Mouse (Mus musculus): ENCODE results near the gene Cyp2t4. TPM values are rescaled to one million over a fixed set of nuclear protein-coding genes. Genes with fewer than 3 reads are reported as not detected.

Gene Cyp2t4
- polyA plus RNA-seq, 1 experiment from 2014 or later, result 0.20 TPM

- peak overlapping the region; percentile 85 for H3K9ac ChIP-seq
- peaks cover 18% of the 10 kb centered on the region for H3K4me1 ChIP-seq (ENCODE audit: insufficient read depth)
- H3K9me3 ChIP-seq (ENCODE audit: low read depth, low read length), result no peaks in the 10 kb centered on the region
- no peak for TF ChIP-seq CTCF (IDR thresholded peaks at IDR 0.05; ENCODE audit: low read depth)
- peak overlapping the region; percentile 82 for H3K4me2 ChIP-seq
- ATAC-seq (ENCODE audit: insufficient read depth) (no peak), DNase-seq (no peak)
- 2% methylated on average over 8 of the region's 8 CpGs for WGBS
- peaks cover 44% of the 10 kb centered on the region for H3K36me3 ChIP-seq (ENCODE audit: insufficient read depth)
- H3K27ac ChIP-seq (ENCODE audit: low read depth), result peak overlapping the region; percentile 98; the same call in 1 of the 2 replicates
- no peaks in the 10 kb centered on the region for H3K27me3 ChIP-seq (ENCODE audit: insufficient read depth, low read length)
- H3K4me3 ChIP-seq (ENCODE audit: low read depth, low read length), result peak overlapping the region; percentile 71
Observed at GRCm38 (mm10) chr7:27165696-27166095, 12.2 kb downstream of the Cyp2t4 start.

GRCm38 (mm10) chr7:27166229-27166613 is 12.7 kb downstream of the Cyp2t4 start:
- H3K9ac ChIP-seq, result peak overlapping the region; percentile 85
- peak overlapping the region; percentile 98 for H3K27ac ChIP-seq (ENCODE audit: low read depth)
- TF ChIP-seq CTCF (IDR thresholded peaks at IDR 0.05; ENCODE audit: low read depth), result no peak
- H3K27me3 ChIP-seq (ENCODE audit: insufficient read depth, low read length), result no peaks in the 10 kb centered on the region
- DNase-seq, result peak; percentile 92
- no peaks in the 10 kb centered on the region for H3K9me3 ChIP-seq (ENCODE audit: low read depth, low read length)
- ATAC-seq (ENCODE audit: insufficient read depth), result peak; percentile 72
- peaks cover 46% of the 10 kb centered on the region for H3K36me3 ChIP-seq (ENCODE audit: insufficient read depth)
- H3K4me1 ChIP-seq (ENCODE audit: insufficient read depth), result peaks cover 18% of the 10 kb centered on the region
- under 1% methylated on average over 43 of the region's 43 CpGs for WGBS
- H3K4me2 ChIP-seq, result peak overlapping the region; percentile 82
- H3K4me3 ChIP-seq (ENCODE audit: low read depth, low read length), result peak overlapping the region; percentile 71

DNA sequence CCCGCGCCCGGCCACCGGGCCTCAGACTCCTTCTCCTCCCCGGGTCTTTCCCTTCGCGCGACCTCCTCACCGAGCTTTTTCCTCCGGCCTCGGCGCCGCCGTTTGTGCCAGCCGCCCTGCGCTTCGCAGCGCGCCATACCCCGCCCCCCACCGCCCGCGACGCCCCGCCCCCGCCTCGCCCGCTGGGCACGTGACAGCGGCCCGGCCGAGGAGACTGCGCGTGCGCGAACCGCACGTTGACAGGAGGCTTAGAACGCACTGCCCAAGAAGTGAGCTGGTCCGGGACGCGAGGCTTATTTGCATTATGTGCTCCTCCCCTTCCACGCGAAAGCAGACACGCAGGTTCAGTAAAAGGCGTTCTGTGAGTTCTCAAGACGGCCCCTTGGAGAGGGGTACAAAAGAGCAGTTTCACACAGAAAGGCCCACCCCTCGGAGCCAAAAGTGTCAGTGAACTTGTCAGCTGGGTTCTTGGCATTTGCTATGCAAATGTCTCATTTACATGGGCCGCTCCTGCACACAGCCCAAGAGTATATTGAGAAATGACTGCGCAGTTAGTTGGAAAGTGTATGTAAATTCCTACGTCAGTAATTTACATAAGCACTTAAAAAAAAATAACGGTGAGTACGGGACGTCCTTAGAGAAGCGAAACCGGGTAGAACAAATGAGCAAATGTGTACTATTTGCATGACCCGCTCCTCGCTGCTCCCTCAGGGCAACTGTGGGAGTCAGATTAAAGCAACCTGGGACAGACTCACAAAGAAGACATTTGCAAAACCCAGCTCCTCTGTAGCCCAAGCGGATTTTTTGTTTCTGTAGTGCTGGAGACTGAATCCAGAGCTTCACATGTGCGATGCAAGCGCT is 13.3 kb downstream of the Cyp2t4 start, which contains the start of gene Egln2:
TSS of gene Egln2 (minus strand) at position 189 of the 861 bp plus-strand sequence.
- Histone ChIP-seq H3K9ac (peak within 1 kb of the TSS; percentile 85), H3K4me3 (ENCODE audit: low read depth, low read length) (peak within 1 kb of the TSS; percentile 71), H3K36me3 (ENCODE audit: insufficient read depth) (peaks cover 46% of the 10 kb centered on the region), H3K27me3 (ENCODE audit: insufficient read depth, low read length) (no peaks in the 10 kb centered on the region), H3K4me2 (peak within 1 kb of the TSS; percentile 82), H3K27ac (ENCODE audit: low read depth) (peak within 1 kb of the TSS; percentile 98), H3K4me1 (ENCODE audit: insufficient read depth) (peaks cover 18% of the 10 kb centered on the region), H3K9me3 (ENCODE audit: low read depth, low read length) (no peaks in the 10 kb centered on the region)
- TF ChIP-seq CTCF (IDR thresholded peaks at IDR 0.05; ENCODE audit: low read depth), result no peak
- peak; percentile 86 for ATAC-seq (ENCODE audit: insufficient read depth)
- DNase-seq, result peak; percentile 96
- 2% methylated on average over 54 of the region's 61 CpGs for WGBS

DNA sequence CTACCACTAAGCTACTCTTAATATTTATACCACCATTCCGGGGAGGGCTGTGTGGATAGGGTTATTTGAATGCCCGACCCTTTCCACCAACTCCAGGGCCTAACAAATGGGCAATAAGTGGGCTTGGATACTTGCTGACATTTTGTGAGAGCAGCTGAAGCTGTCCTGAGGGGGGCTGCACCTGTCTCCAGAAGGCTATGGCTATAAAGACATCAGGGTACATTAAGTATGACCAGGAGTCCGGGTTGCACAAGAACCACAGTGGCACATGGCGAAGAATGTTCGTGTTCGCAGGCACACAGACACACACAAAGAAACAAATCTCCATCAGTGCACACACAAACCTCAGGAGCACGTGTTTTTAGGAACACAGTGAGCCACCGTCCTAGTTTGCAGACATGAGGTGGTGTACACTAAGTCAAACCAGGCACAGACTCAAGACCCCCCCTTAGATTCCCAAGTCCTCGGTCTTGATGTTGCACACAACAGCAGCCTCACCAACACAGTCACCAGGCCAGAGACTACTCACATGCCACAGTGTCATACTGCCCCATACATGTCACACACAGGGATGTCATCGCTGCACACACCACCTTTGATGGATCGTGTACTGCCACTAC is 14.1 kb downstream of the Cyp2t4 start:
- 70% methylated on average over 11 of the region's 11 CpGs for WGBS
- no peak for TF ChIP-seq CTCF (IDR thresholded peaks at IDR 0.05; ENCODE audit: low read depth)
- Histone ChIP-seq H3K4me2 (peak overlapping the region; percentile 82), H3K4me1 (ENCODE audit: insufficient read depth) (peaks cover 18% of the 10 kb centered on the region), H3K27me3 (ENCODE audit: insufficient read depth, low read length) (no peaks in the 10 kb centered on the region), H3K9ac (peak overlapping the region; percentile 85), H3K4me3 (ENCODE audit: low read depth, low read length) (peak overlapping the region; percentile 71), H3K9me3 (ENCODE audit: low read depth, low read length) (no peaks in the 10 kb centered on the region), H3K27ac (ENCODE audit: low read depth) (peak overlapping the region; percentile 98; the same call in 1 of the 2 replicates), H3K36me3 (ENCODE audit: insufficient read depth) (peaks cover 46% of the 10 kb centered on the region)
- DNase-seq, result no peak
- ATAC-seq (ENCODE audit: insufficient read depth), result no peak

- DNase-seq, result no peak
- Histone ChIP-seq H3K4me3 (ENCODE audit: low read depth, low read length) (no peak overlapping the region), H3K4me2 (no peak overlapping the region), H3K27me3 (ENCODE audit: insufficient read depth, low read length) (no peaks in the 10 kb centered on the region), H3K9me3 (ENCODE audit: low read depth, low read length) (no peaks in the 10 kb centered on the region), H3K4me1 (ENCODE audit: insufficient read depth) (peaks cover 14% of the 10 kb centered on the region), H3K27ac (ENCODE audit: low read depth) (no peak overlapping the region), H3K9ac (no peak overlapping the region), H3K36me3 (ENCODE audit: insufficient read depth) (peaks cover 46% of the 10 kb centered on the region)
- TF ChIP-seq CTCF (IDR thresholded peaks at IDR 0.05; ENCODE audit: low read depth), result no peak
- WGBS, result 84% methylated on average over 5 of the region's 5 CpGs
- ATAC-seq (ENCODE audit: insufficient read depth), result no peak
Observed at GRCm38 (mm10) chr7:27168371-27168770, 14.9 kb downstream of the Cyp2t4 start.

- Histone ChIP-seq H3K9ac (no peak overlapping the region), H3K9me3 (ENCODE audit: low read depth, low read length) (no peaks in the 10 kb centered on the region), H3K36me3 (ENCODE audit: insufficient read depth) (peaks cover 49% of the 10 kb centered on the region), H3K4me1 (ENCODE audit: insufficient read depth) (no peaks in the 10 kb centered on the region), H3K4me3 (ENCODE audit: low read depth, low read length) (no peak overlapping the region), H3K27me3 (ENCODE audit: insufficient read depth, low read length) (no peaks in the 10 kb centered on the region), H3K27ac (ENCODE audit: low read depth) (no peak overlapping the region), H3K4me2 (no peak overlapping the region)
- no peak for DNase-seq
- TF ChIP-seq CTCF (IDR thresholded peaks at IDR 0.05; ENCODE audit: low read depth), result no peak
- WGBS, result 86% methylated on average over 3 of the region's 3 CpGs
- no peak for ATAC-seq (ENCODE audit: insufficient read depth)
Observed at GRCm38 (mm10) chr7:27170981-27171380, 17.5 kb downstream of the Cyp2t4 start.

DNA sequence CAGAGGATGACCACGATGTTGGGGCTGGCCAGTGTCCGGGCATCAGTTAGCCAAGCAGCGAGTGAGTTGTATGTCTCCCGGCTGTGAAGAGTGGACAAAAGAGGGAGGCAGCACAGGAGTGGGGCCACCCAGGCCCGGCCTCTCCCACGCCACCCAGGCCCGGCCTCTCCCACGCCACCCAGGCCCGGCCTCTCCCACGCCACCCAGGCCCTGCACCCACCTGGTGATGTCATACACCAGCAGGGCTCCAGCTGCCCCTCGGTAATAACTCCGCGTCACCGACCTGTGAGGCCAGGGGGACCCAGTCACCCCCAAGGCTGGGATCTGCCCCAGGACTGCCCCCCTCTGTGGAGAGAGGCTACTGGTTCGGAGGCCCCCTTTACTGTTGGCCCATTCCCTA is 21.0 kb downstream of the Cyp2t4 start:
- TF ChIP-seq CTCF (IDR thresholded peaks at IDR 0.05; ENCODE audit: low read depth), result no peak
- Histone ChIP-seq H3K4me2 (no peak overlapping the region), H3K9ac (no peak overlapping the region), H3K4me3 (ENCODE audit: low read depth, low read length) (no peak overlapping the region), H3K36me3 (ENCODE audit: insufficient read depth) (peaks cover 49% of the 10 kb centered on the region), H3K9me3 (ENCODE audit: low read depth, low read length) (no peaks in the 10 kb centered on the region), H3K4me1 (ENCODE audit: insufficient read depth) (peaks cover 9% of the 10 kb centered on the region), H3K27me3 (ENCODE audit: insufficient read depth, low read length) (no peaks in the 10 kb centered on the region), H3K27ac (ENCODE audit: low read depth) (no peak overlapping the region)
- WGBS, result 90% methylated on average over 15 of the region's 15 CpGs
- ATAC-seq (ENCODE audit: insufficient read depth), result no peak
- DNase-seq, result no peak

Data from lung, embryonic 14.5 days (tissue).